Mouse (Mus musculus) lung, adult 2 months (tissue): ENCODE results near the gene Slc17a7. TPM values are rescaled to one million over a fixed set of nuclear protein-coding genes. Genes with fewer than 3 reads are reported as not detected.
"Not testable (repeated sequence)": the region's sequence is repeated elsewhere in the genome, so short reads cannot be mapped to it uniquely, and the experiment has no call there.

Source experiments
- DNase-seq: peaks from one replicate; pipeline ENCODE4 v3.0.0; 2022
- H3K4me1 ChIP-seq: fragments of 200-500 bp; 2 replicates; pipeline ENCODE4 v1.6.1; 2011; ENCODE audit warnings: low read length; ENCODE audit not compliant: control insufficient read depth, insufficient read depth
- H3K4me3 ChIP-seq: fragments of 200-500 bp; replicated peaks from 2 replicates; pipeline ENCODE3; 2011; ENCODE audit warnings: low read depth, mild to moderate bottlenecking, control low read depth, low read length; ENCODE audit errors: extremely low read depth
- CTCF ChIP-seq: fragments of 200-500 bp; IDR thresholded peaks from 2 replicates; pipeline ENCODE4 v1.5.1; 2011; ENCODE audit warnings: mild to moderate bottlenecking, low read length, control low read depth; ENCODE audit not compliant: insufficient read depth
- POLR2A ChIP-seq: fragments of 200-500 bp; IDR thresholded peaks from 2 replicates; pipeline ENCODE4 v1.6.1; 2011; ENCODE audit warnings: low read depth, mild to moderate bottlenecking, control low read depth, low read length, borderline replicate concordance; ENCODE audit errors: extremely low read depth
- WGBS: fragments of 180-500 bp; shearing (Covaris S2); methylation state at CpG from one replicate; pipeline ENCODE4 v1.1.7; 2018; 5-methylcytosine and 5-hydroxymethylcytosine counted together
- polyA plus RNA-seq: library from polyadenylated mRNA; depleted of rRNA; stranded (reverse); fragments of >200 nt; gene quantifications from 2 replicates; pipeline ENCODE4 v1.2.3, GENCODE M21; 2012

The Slc17a7 gene
- polyA plus RNA-seq, 1 experiment = 2.7 TPM

GRCm38 (mm10) chr7:45150321-45150720 is 13.4 kb upstream of the Slc17a7 start:
- no peak overlapping the region for H3K4me3 ChIP-seq
- WGBS = 61% methylated on average over 4 of the region's 4 CpGs
- no peak for TF ChIP-seq CTCF
- TF ChIP-seq POLR2A = no peak
- peaks cover 6% of the 10 kb centered on the region for H3K4me1 ChIP-seq
- no peak for DNase-seq

- peak; percentile 17; the same call in 1 of the 2 replicates for TF ChIP-seq POLR2A
- no peak for TF ChIP-seq CTCF
- 25% methylated on average over 11 of the region's 11 CpGs for WGBS
- no peak overlapping the region for H3K4me3 ChIP-seq
- H3K4me1 ChIP-seq = peaks cover 6% of the 10 kb centered on the region
- no peak for DNase-seq
These were observed 12.4 kb upstream of the Slc17a7 start for GRCm38 (mm10) chr7:45151303-45151702.

DNA sequence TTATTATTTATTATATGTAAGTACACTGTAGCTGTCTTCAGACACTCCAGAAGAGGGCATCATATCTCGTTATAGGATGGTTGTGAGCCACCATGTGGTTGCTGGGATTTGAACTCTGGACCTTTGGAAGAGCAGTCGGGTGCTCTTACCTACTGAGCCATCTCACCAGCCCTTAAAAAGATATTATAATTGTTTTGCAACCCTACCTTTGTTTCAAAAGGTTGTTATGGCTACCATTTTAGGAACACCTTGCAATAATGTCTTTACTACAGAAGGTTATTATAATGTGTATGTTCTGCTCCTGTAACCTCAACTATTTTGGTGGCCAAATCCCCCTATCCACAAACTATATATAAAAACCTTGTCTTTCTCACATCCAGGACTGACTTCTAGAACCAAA is 10.7 kb upstream of the Slc17a7 start:
- 93% methylated on average over 2 of the region's 2 CpGs for WGBS
- H3K4me1 ChIP-seq, H3K4me3 ChIP-seq, DNase-seq: not testable (repeated sequence)

DNA sequence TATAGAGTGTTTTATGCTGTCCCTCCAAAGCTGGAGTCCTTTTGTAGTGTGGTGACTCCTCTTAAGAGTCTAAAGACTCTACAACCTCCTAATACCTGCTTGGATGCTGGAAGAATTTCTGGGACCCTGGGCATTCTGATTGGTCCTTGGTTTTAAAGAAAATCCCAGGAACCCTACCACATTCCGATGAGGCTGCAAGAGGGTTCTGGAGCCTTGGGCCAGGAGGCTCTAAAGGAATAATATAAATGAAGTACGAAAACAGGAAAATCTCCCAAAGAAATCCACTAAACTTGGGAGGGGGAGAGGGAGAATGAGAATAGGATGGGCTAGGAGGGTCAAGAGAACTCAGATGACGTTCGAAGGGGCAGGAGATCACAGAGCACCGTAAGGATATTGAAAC is 10.2 kb upstream of the Slc17a7 start:
- Histone ChIP-seq H3K4me3 (peak overlapping the region; percentile 93), H3K4me1 (peaks cover 6% of the 10 kb centered on the region)
- TF ChIP-seq POLR2A (no peak), CTCF (no peak)
- 3% methylated on average over 5 of the region's 5 CpGs for WGBS
- DNase-seq = no peak

- peak; percentile 97 for DNase-seq
- peaks cover 6% of the 10 kb centered on the region for H3K4me1 ChIP-seq
- 1% methylated on average over 69 of the region's 69 CpGs for WGBS
- TF ChIP-seq POLR2A = peak; percentile 96
- no peak for TF ChIP-seq CTCF
- peak within 1 kb of the TSS; percentile 93 for H3K4me3 ChIP-seq
These were observed 9.4 kb upstream of the Slc17a7 start, which contains the start of the genes Pih1d1 and Aldh16a1 for GRCm38 (mm10) chr7:45154096-45154992. Gene Pih1d1, plus strand, starts transcription at chr7:45154303. Gene Aldh16a1, minus strand, starts transcription at chr7:45154584.

DNA sequence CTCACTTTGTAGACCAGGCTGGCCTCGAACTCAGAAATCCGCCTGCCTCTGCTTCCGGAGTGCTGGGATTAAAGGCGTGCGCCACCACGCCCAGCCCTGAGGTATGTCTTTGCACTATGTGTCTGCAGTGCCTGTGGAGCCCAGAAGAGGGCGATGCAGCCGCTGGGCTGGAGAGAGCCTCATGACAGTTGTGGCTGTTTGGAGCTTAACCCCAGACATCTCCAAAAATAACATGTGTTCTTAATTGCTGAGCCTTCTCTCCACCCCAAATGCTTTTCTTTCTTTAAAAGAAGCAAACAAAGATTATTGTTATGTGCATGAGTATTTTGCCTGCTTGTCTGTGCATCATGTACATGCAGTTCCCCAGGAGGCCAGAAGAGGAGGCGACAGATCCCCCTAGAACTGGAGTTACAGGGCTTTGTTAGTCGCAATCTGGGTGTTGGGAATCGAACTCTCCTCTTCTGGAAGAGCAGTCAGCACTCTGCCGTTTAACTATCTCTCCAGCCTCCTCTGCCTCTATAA is 8.7 kb upstream of the Slc17a7 start:
- DNase-seq = no peak

DNA sequence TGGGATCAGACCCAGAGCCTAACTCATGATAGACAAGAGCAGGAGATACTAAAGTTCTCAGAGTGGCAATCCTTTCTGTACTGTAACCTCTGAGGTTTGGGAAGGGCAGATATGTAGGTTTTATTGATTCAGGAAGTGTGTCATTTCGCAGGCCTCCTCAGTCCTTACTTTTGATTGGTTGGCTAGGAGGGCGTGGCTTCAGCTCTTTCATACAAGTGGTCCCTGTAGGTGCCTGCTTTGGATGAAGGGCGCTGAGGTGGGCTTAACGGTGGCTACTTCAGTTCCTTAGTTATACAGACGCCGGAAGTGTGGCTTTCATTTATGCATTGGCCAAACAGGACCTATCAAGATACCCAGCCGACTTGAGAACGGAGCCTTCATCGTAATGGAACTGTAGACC is 8.2 kb upstream of the Slc17a7 start:
- TF ChIP-seq CTCF (no peak), POLR2A (no peak)
- DNase-seq = no peak
- 86% methylated on average over 9 of the region's 9 CpGs for WGBS
- Histone ChIP-seq H3K4me3 (no peak overlapping the region), H3K4me1 (peaks cover 4% of the 10 kb centered on the region)

More for the DNA sequence above, 8.7 kb upstream of the Slc17a7 start:
- 70% methylated on average over 12 of the region's 12 CpGs for WGBS
- no peak overlapping the region for H3K4me3 ChIP-seq
- TF ChIP-seq POLR2A (no peak), CTCF (peak; percentile 46)
- peaks cover 6% of the 10 kb centered on the region for H3K4me1 ChIP-seq

GRCm38 (mm10) chr7:45156206-45156605 is 7.5 kb upstream of the Slc17a7 start:
- Histone ChIP-seq H3K4me1 (peaks cover 4% of the 10 kb centered on the region), H3K4me3 (no peak overlapping the region)
- DNase-seq = no peak
- TF ChIP-seq CTCF (no peak), POLR2A (no peak)
- WGBS = 93% methylated on average over 15 of the region's 15 CpGs

GRCm38 (mm10) chr7:45157459-45157858 is 6.3 kb upstream of the Slc17a7 start:
- TF ChIP-seq POLR2A = no peak
- no peak for TF ChIP-seq CTCF
- Histone ChIP-seq H3K4me1 (no peaks in the 10 kb centered on the region), H3K4me3 (no peak overlapping the region)
- DNase-seq = no peak
- WGBS = 88% methylated on average over 14 of the region's 14 CpGs

DNA sequence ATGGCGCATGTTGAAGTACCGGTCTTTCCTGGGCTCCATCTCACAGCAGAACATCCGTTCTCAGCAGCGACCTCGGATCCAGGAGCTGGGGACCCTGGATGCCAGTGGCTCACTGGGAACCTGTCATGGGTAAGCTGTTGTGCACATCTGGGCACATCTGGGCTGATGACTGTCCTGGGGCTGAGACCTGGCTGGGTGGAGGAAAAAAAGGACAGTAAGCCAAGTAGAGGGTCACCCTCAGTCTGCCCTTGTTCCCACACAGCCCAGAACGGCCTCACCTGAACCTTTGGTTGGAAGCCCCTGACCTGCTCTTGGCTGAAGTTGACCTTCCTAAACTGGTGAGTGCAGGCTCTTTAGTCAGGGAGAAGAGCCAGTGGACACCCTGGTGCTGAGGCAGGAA is 4.8 kb upstream of the Slc17a7 start:
- TF ChIP-seq CTCF = no peak
- no peak for TF ChIP-seq POLR2A
- 93% methylated on average over 6 of the region's 6 CpGs for WGBS
- H3K4me1 ChIP-seq = no peaks in the 10 kb centered on the region
- no peak for DNase-seq
- no peak overlapping the region for H3K4me3 ChIP-seq
